ENCODE assay signal across 8 mouse cellular contexts in genomic region chr17:32350382-32350983, GRCm38 (mm10). TPM values are rescaled to one million over a fixed set of nuclear protein-coding genes. Genes with fewer than 3 reads are reported as not detected.
DNase-seq lines count a peak whose midpoint lies in the region; ATAC-seq lines count a peak whose summit lies in the region.

Gene Akap8l, minus strand, starts transcription at chr17:32350607.

- intact Hi-C loops in gastrocnemius, postnatal 14 days (cut with DNase I; ENCODE audit: low total_unique reads): loop anchor here (5.0 kb wide), 1 partner anchor 142 kb away; no protein-coding TSS in a partner anchor
- intact Hi-C loops in left cerebral cortex, postnatal 10 days (cut with DNase I): no loop called here

- peak; percentile 99 for ATAC-seq in inflammation-experienced regulatory T-cells, adult 6 months
- peak; percentile 90 for ATAC-seq in megakaryocyte-erythroid progenitor cell, adult 5-6 weeks (replicated peaks; ENCODE audit: low FRiP score, low TSS enrichment, poor library complexity, severe bottlenecking)

- peak; percentile 98 to 99 for DNase-seq in adrenal gland, adult (ENCODE audit: inconsistent age in 2 of 2, low spot score in 1 of 2)
- DNase-seq in embryo, embryonic 10.5 days (ENCODE audit: low spot score): peak; percentile 99
- peak; percentile 94 for DNase-seq in gastrocnemius, postnatal 14 days
- peak; percentile 97 to 99 for DNase-seq in left cerebral cortex, postnatal 10 days (ENCODE audit: extremely low spot score in 1 of 2, low spot score in 2 of 2)
- peak; percentile 95 for DNase-seq in right cerebral cortex, postnatal 25 days
- peak; percentile 93 to 94 for DNase-seq in urinary bladder, postnatal 4 days (ENCODE audit: low spot score in 2 of 2)

RNA-seq across cellular contexts. Expression of gene Akap8l, which starts in this region (rescaled TPM):
- total RNA-seq in gastrocnemius, postnatal 14 days (2021): 10 to 100 TPM; 20.8 to 28.0 TPM
- polyA plus RNA-seq in inflammation-experienced regulatory T-cells, adult 6 months (2017; shearing (Covaris generic)): 10 to 100 TPM; 31.9 to 78.6 (median 57.6) TPM
- 100 to 1,000 TPM; 128 to 135 TPM for total RNA-seq in left cerebral cortex, postnatal 10 days (2021)
- total RNA-seq in megakaryocyte-erythroid progenitor cell, adult 5-6 weeks (2014; fragmentation: Nextera tagmentation): 87.7 and 107 TPM in 2 replicates
- total RNA-seq in megakaryocyte-erythroid progenitor cell, adult 5-6 weeks (2017): 154 and 167 TPM in 2 replicates

Comparison
In these comparisons a context has a peak if more than half of its experiments do, and no peak if none do; other contexts are left out.
1. Peak in every context shown above with its lines: DNase-seq and ATAC-seq.